Mouse (Mus musculus) telencephalon, adult 2 months (tissue): Measurements from ENCODE around the gene Anapc15-ps.

Source experiments
- DNase-seq: peaks from one replicate; pipeline ENCODE4 v3.0.0-alpha.2; 2011; ENCODE audit warnings: low read depth, low spot score

Anapc15-ps gene

GRCm38 (mm10) chr10:95669034-95669433 lies 4.2 kb downstream of the Anapc15-ps start:
- DNase-seq: no peak

GRCm38 (mm10) chr10:95667371-95668030 lies 5.8 kb downstream of the Anapc15-ps start:
- DNase-seq: no peak

- DNase-seq: no peak
Measured at GRCm38 (mm10) chr10:95666791-95667190, 6.5 kb downstream of the Anapc15-ps start.

GRCm38 (mm10) chr10:95665426-95665990 lies 7.7 kb downstream of the Anapc15-ps start:
- no peak for DNase-seq

GRCm38 (mm10) chr10:95664613-95665012 lies 8.6 kb downstream of the Anapc15-ps start:
- no peak for DNase-seq

GRCm38 (mm10) chr10:95660356-95660755 lies 12.9 kb downstream of the Anapc15-ps start:
- no peak for DNase-seq

GRCm38 (mm10) chr10:95659471-95660150 lies 13.6 kb downstream of the Anapc15-ps start:
- no peak for DNase-seq

GRCm38 (mm10) chr10:95658836-95659343 lies 14.4 kb downstream of the Anapc15-ps start:
- DNase-seq: no peak

GRCm38 (mm10) chr10:95656236-95657225 lies 16.7 kb downstream of the Anapc15-ps start:
- DNase-seq: no peak

GRCm38 (mm10) chr10:95652131-95652530 lies 21.1 kb downstream of the Anapc15-ps start:
- no peak for DNase-seq

- DNase-seq: no peak
Measured at GRCm38 (mm10) chr10:95648326-95648888, 24.8 kb downstream of the Anapc15-ps start.

GRCm38 (mm10) chr10:95647128-95647527 lies 26.1 kb downstream of the Anapc15-ps start:
- no peak for DNase-seq

GRCm38 (mm10) chr10:95646576-95646975 lies 26.7 kb downstream of the Anapc15-ps start:
- DNase-seq: no peak

- DNase-seq: no peak
Measured at GRCm38 (mm10) chr10:95643696-95644360, 29.4 kb downstream of the Anapc15-ps start.

GRCm38 (mm10) chr10:95643042-95643441 lies 30.2 kb downstream of the Anapc15-ps start:
- no peak for DNase-seq

- no peak for DNase-seq
Measured at GRCm38 (mm10) chr10:95641335-95641734, 31.9 kb downstream of the Anapc15-ps start.

- no peak for DNase-seq
Measured at GRCm38 (mm10) chr10:95639429-95639828, 33.8 kb downstream of the Anapc15-ps start.

GRCm38 (mm10) chr10:95634751-95635150 lies 38.5 kb downstream of the Anapc15-ps start:
- DNase-seq: no peak

- no peak for DNase-seq
Measured at GRCm38 (mm10) chr10:95634261-95634660, 39.0 kb downstream of the Anapc15-ps start.

GRCm38 (mm10) chr10:95631568-95631967 lies 41.7 kb downstream of the Anapc15-ps start:
- DNase-seq: no peak
